Mouse (Mus musculus): ENCODE results near the gene Prr11.
"Not testable (repeated sequence)": the region's sequence is repeated elsewhere in the genome, so short reads cannot be mapped to it uniquely, and the experiment has no call there.

DNA sequence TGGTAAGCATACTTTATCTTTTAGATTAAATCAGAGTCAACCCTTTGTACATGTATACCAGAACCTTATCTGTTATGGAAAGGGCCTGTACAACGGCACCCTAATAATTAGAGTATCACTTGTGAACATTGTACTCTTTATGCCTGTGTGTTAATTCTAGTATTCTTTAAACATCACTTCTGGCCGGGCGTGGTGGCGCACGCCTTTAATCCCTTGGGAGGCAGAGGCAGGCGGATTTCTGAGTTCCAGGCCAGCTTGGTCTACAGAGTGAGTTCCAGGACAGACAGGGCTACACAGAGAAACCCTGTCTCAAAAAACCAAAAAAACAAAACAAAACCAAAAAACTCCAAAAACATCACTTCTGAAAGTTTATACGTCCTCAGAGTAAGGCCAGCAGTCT is 59.6 kb downstream of the Prr11 start:
- not testable (repeated sequence) for TF ChIP-seq MAFK (IDR thresholded peaks at IDR 0.05; ENCODE audit: insufficient read depth, low read depth, low read length); ZC3H11A (IDR thresholded peaks at IDR 0.05; ENCODE audit: borderline replicate concordance, low read depth, low read length)
